Comparison of ENCODE assay signal across 23 mouse cellular contexts in genomic region chr3:135740711-135741110, GRCm38 (mm10). TPM values are rescaled to one million over a fixed set of nuclear protein-coding genes. Genes with fewer than 3 reads are reported as not detected.
DNase-seq lines count a peak whose midpoint lies in the region; ATAC-seq and TF ChIP-seq lines count a peak whose summit lies in the region.
"Had no signal": no experiment of that assay in that cellular context is flagged by ENCODE, and none has a peak within 500 bp of the region (broad histone marks: within the 10 kb centered on the region; RNA-seq: fewer than 3 reads in every experiment).

No protein-coding gene starts in this region.

- no peaks in the 10 kb centered on the region for H3K27me3 ChIP-seq in kidney, embryonic 14.5 days (ENCODE audit: control insufficient read depth, insufficient read depth, low read length)
- no peaks in the 10 kb centered on the region for H3K27me3 ChIP-seq in kidney, adult 2 months (replicated peaks; ENCODE audit: control insufficient read depth, insufficient read depth, low read length)
- no peaks in the 10 kb centered on the region for H3K27me3 ChIP-seq in kidney, embryonic 15.5 days
- H3K27me3 ChIP-seq: embryonic facial prominence, embryonic 12.5 days; forebrain, embryonic 13.5 days; forebrain, embryonic 15.5 days; Patski had no signal

- no peak for TF ChIP-seq CTCF in kidney, adult 2 months (conservative IDR thresholded peaks at IDR 0.05; ENCODE audit: insufficient read depth, insufficient read length, low read depth, low read length)
- no peak for TF ChIP-seq CTCF in brain, embryonic 14.5 days (IDR thresholded peaks at IDR 0.05; ENCODE audit: borderline replicate concordance, extremely low read depth, insufficient read depth, insufficient read length)

- H3K27ac ChIP-seq in kidney, embryonic 14.5 days (ENCODE audit: low read depth, low read length), result no peak overlapping the region
- H3K27ac ChIP-seq in kidney, adult 2 months (ENCODE audit: insufficient read depth, low read depth, low read length), result no peak overlapping the region
- no peak overlapping the region for H3K27ac ChIP-seq in kidney, embryonic 15.5 days
- H3K27ac ChIP-seq: embryonic facial prominence, embryonic 10.5 days; embryonic facial prominence, embryonic 12.5 days; forebrain, embryonic 13.5 days; forebrain, embryonic 15.5 days had no signal

- H3K4me3 ChIP-seq in kidney, embryonic 14.5 days (ENCODE audit: low read length), result no peak overlapping the region
- H3K4me3 ChIP-seq in kidney, adult 2 months (ENCODE audit: insufficient read depth, low read depth, low read length), result no peak overlapping the region
- H3K4me3 ChIP-seq in kidney, embryonic 15.5 days (replicated peaks), result no peak overlapping the region
- H3K4me3 ChIP-seq: embryonic facial prominence, embryonic 10.5 days; embryonic facial prominence, embryonic 12.5 days; forebrain, embryonic 13.5 days; forebrain, embryonic 15.5 days had no signal

- H3K9me3 ChIP-seq in kidney, embryonic 14.5 days (ENCODE audit: control insufficient read depth, low read length), result no peaks in the 10 kb centered on the region
- no peaks in the 10 kb centered on the region for H3K9me3 ChIP-seq in kidney, embryonic 15.5 days (replicated peaks)
- H3K9me3 ChIP-seq: embryonic facial prominence, embryonic 10.5 days; embryonic facial prominence, embryonic 12.5 days; forebrain, embryonic 13.5 days; forebrain, embryonic 15.5 days; G1E had no signal

- no peak for ATAC-seq in kidney, embryonic 14.5 days (ENCODE audit: low FRiP score, low TSS enrichment)
- ATAC-seq in kidney, embryonic 15.5 days (replicated peaks; ENCODE audit: low FRiP score), result no peak
- ATAC-seq: activated CD4-positive, CD25-positive, alpha-beta regulatory T cell, adult 4 months; CD4-positive, CD25-positive, alpha-beta regulatory T cell, adult 4 months; forebrain, embryonic 13.5 days; forebrain, embryonic 15.5 days; Patski had no signal

- peak; percentile 29 for DNase-seq in kidney, adult 11 months
- peak; percentile 54 for DNase-seq in kidney, adult 2 months
- no peak for DNase-seq in kidney, postnatal 10 days
- peak; percentile 16 to 63 for DNase-seq in kidney, postnatal 36 days
- DNase-seq in brain, embryonic 14.5 days (ENCODE audit: low read depth), result peak; percentile 18
- DNase-seq: adrenal gland, adult 8-10 months; adrenal gland, postnatal 14 days; adrenal gland, postnatal 36 days; B cell, adult 2 months; cerebellum, adult 11-12 months; cerebellum, adult 2 months; cerebellum, adult 9-10 months; cerebellum, postnatal 25 days had no signal

- H3K9ac ChIP-seq in kidney, embryonic 14.5 days (ENCODE audit: low read depth, low read length), result no peak overlapping the region
- no peak overlapping the region for H3K9ac ChIP-seq in kidney, embryonic 15.5 days
- H3K9ac ChIP-seq: embryonic facial prominence, embryonic 12.5 days; forebrain, embryonic 13.5 days; forebrain, embryonic 15.5 days had no signal

- TF ChIP-seq POLR2A in kidney, adult 2 months (IDR thresholded peaks at IDR 0.05; ENCODE audit: low read depth, low read length), result no peak
- TF ChIP-seq POLR2A in brain, embryonic 14.5 days (IDR thresholded peaks at IDR 0.05; ENCODE audit: borderline replicate concordance, extremely low read depth, insufficient read depth, insufficient read length, poor library complexity, severe bottlenecking), result no peak

- no peak overlapping the region for H3K4me2 ChIP-seq in kidney, embryonic 14.5 days (replicated peaks; ENCODE audit: low read depth, low read length)
- H3K4me2 ChIP-seq in kidney, embryonic 15.5 days, result no peak overlapping the region
- H3K4me2 ChIP-seq: embryonic facial prominence, embryonic 12.5 days; forebrain, embryonic 13.5 days; forebrain, embryonic 15.5 days had no signal

- H3K36me3 ChIP-seq in kidney, embryonic 14.5 days (ENCODE audit: control insufficient read depth, insufficient read depth, low read length), result no peaks in the 10 kb centered on the region
- no peaks in the 10 kb centered on the region for H3K36me3 ChIP-seq in kidney, adult 2 months (ENCODE audit: control insufficient read depth, insufficient read depth, low read length)
- H3K36me3 ChIP-seq in kidney, embryonic 15.5 days, result no peaks in the 10 kb centered on the region
- H3K36me3 ChIP-seq: embryonic facial prominence, embryonic 10.5 days; embryonic facial prominence, embryonic 12.5 days; forebrain, embryonic 15.5 days; G1E had no signal

- no peaks in the 10 kb centered on the region for H3K4me1 ChIP-seq in kidney, embryonic 14.5 days (ENCODE audit: control insufficient read depth, insufficient read depth, low read length)
- no peaks in the 10 kb centered on the region for H3K4me1 ChIP-seq in kidney, adult 2 months (ENCODE audit: control insufficient read depth, insufficient read depth, low read length)
- no peaks in the 10 kb centered on the region for H3K4me1 ChIP-seq in kidney, embryonic 15.5 days
- H3K4me1 ChIP-seq: embryonic facial prominence, embryonic 10.5 days; embryonic facial prominence, embryonic 12.5 days; forebrain, embryonic 13.5 days; forebrain, embryonic 15.5 days had no signal

- WGBS in kidney, embryonic 14.5 days, result 74% methylated on average over 8 of the region's 8 CpGs
- 63% methylated on average over 8 of the region's 8 CpGs for WGBS in kidney, adult 2 months
- 73% methylated on average over 8 of the region's 8 CpGs for WGBS in kidney, embryonic 15.5 days

RNA-seq across cellular contexts. Expression of gene Nfkb1, which starts 49.4 kb away (rescaled TPM):
- 19.7 and 25.1 TPM in 2 replicates for polyA plus RNA-seq in kidney, embryonic 14.5 days (2014; fragmentation: Nextera tagmentation; extraction: Ambion mirVana)
- 43.1 and 46.0 TPM in 2 replicates for polyA plus RNA-seq in kidney, adult 2 months (2012; rRNA removed)
- 16.7 and 18.5 TPM in 2 replicates for polyA plus RNA-seq in kidney, embryonic 15.5 days (2015; fragmentation: Nextera tagmentation; extraction: Ambion mirVana)
- polyA plus RNA-seq in brain, embryonic 14.5 days (2012; rRNA removed), result 25.0 and 25.5 TPM in 2 replicates
